In the genomic region with DNA sequence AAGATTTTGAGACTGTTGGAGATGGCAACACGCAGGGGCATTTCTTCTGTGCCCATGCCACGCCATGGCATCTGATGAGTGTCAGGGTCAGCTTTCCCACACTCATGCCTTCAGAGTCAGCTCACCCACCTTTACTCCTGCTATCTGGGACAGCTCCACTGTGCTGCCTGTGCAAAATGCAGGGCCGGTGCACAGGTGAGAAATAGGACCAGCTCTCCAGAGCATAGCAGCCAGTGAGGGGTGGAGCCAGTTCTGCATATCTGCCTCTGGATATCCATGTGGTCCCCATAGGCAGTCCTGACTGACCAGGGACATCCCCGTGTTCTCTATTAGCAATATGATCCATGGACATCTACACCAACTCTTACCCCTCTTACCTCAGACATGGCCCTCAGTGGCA, we compare ENCODE assay signal across 21 mouse cellular contexts.
DNase-seq lines count a peak whose midpoint lies in the region; ATAC-seq and TF ChIP-seq lines count a peak whose summit lies in the region.
"Had no signal": no experiment of that assay in that cellular context is flagged by ENCODE, and none has a peak within 500 bp of the region (broad histone marks: within the 10 kb centered on the region; RNA-seq: fewer than 3 reads in every experiment).

No protein-coding gene starts in this region.

- no peaks in the 10 kb centered on the region for H3K4me1 ChIP-seq in embryonic facial prominence, embryonic 12.5 days
- no peaks in the 10 kb centered on the region for H3K4me1 ChIP-seq in embryonic facial prominence, embryonic 10.5 days
- H3K4me1 ChIP-seq in heart, embryonic 14.5 days (ENCODE audit: control insufficient read depth in 2 of 2, insufficient read depth in 2 of 2, low read length in 2 of 2), result no peaks in the 10 kb centered on the region
- H3K4me1 ChIP-seq in intestine, postnatal 0 days (replicated peaks; ENCODE audit: control insufficient read depth, insufficient read depth, low read length), result no peaks in the 10 kb centered on the region
- H3K4me1 ChIP-seq in intestine, embryonic 16.5 days (ENCODE audit: control insufficient read depth, insufficient read depth, low read length), result no peaks in the 10 kb centered on the region
- no peaks in the 10 kb centered on the region for H3K4me1 ChIP-seq in neural tube, embryonic 15.5 days
- H3K4me1 ChIP-seq: heart, embryonic 13.5 days had no signal

- no peak for TF ChIP-seq CTCF in intestine, postnatal 0 days (IDR thresholded peaks at IDR 0.05; ENCODE audit: low read depth)

- H3K4me2 ChIP-seq in embryonic facial prominence, embryonic 12.5 days (replicated peaks), result no peak overlapping the region
- H3K4me2 ChIP-seq in heart, embryonic 14.5 days (ENCODE audit: low read length), result no peak overlapping the region
- H3K4me2 ChIP-seq in intestine, postnatal 0 days (replicated peaks; ENCODE audit: low read depth), result no peak overlapping the region
- no peak overlapping the region for H3K4me2 ChIP-seq in intestine, embryonic 16.5 days (ENCODE audit: low read depth, low read length)
- H3K4me2 ChIP-seq in neural tube, embryonic 15.5 days, result no peak overlapping the region
- H3K4me2 ChIP-seq: heart, embryonic 13.5 days had no signal

- no peak for DNase-seq in embryonic facial prominence, embryonic 10.5 days (ENCODE audit: low spot score)
- no peak for DNase-seq in heart, postnatal 4 days
- DNase-seq in neural tube, embryonic 10.5 days (ENCODE audit: extremely low spot score, low spot score), result no peak
- DNase-seq: adrenal gland, postnatal 10 days; B cell, adult 2 months; cerebellum, adult 11 months; cerebellum, adult 8-10 months; cerebellum, postnatal 14 days; embryo, embryonic 11 days; forebrain, postnatal 0 days; gastrocnemius, postnatal 14 days; heart, postnatal 10 days; kidney, adult 11 months had no signal

- WGBS in embryonic facial prominence, embryonic 12.5 days, result 88% methylated on average over 4 of the region's 4 CpGs
- WGBS in embryonic facial prominence, embryonic 10.5 days, result 84% methylated on average over 4 of the region's 4 CpGs
- WGBS in heart, embryonic 14.5 days, result 89% methylated on average over 4 of the region's 4 CpGs
- 91% methylated on average over 4 of the region's 4 CpGs for WGBS in intestine, postnatal 0 days
- 88% methylated on average over 4 of the region's 4 CpGs for WGBS in intestine, embryonic 16.5 days
- WGBS in neural tube, embryonic 15.5 days, result 96% methylated on average over 4 of the region's 4 CpGs

- H3K27ac ChIP-seq in embryonic facial prominence, embryonic 12.5 days, result no peak overlapping the region
- no peak overlapping the region for H3K27ac ChIP-seq in embryonic facial prominence, embryonic 10.5 days (replicated peaks)
- no peak overlapping the region for H3K27ac ChIP-seq in heart, embryonic 14.5 days (replicated peaks in 1 of 2; ENCODE audit: control insufficient read depth in 1 of 2, insufficient read depth in 1 of 2, low read depth in 2 of 2, low read length in 2 of 2)
- H3K27ac ChIP-seq in intestine, postnatal 0 days (ENCODE audit: low read depth, low read length), result no peak overlapping the region
- H3K27ac ChIP-seq in intestine, embryonic 16.5 days (ENCODE audit: low read length), result no peak overlapping the region
- H3K27ac ChIP-seq in neural tube, embryonic 15.5 days (replicated peaks), result no peak overlapping the region
- H3K27ac ChIP-seq: heart, embryonic 13.5 days had no signal

- 0 out of 2 replicates have a peak, but pooled peaks have one; percentile 28 for ATAC-seq in embryonic facial prominence, embryonic 12.5 days (ENCODE audit: insufficient number of reproducible peaks, insufficient read depth, low FRiP score, low TSS enrichment)
- peak; percentile 39; the same call in 1 of the 2 replicates for ATAC-seq in heart, embryonic 14.5 days (ENCODE audit: insufficient number of reproducible peaks, insufficient read depth, low FRiP score, low read depth)
- 0 out of 2 replicates have a peak, but pooled peaks have one; percentile 16 for ATAC-seq in intestine, postnatal 0 days
- no peak for ATAC-seq in intestine, embryonic 16.5 days
- 0 out of 2 replicates have a peak, but pooled peaks have one; percentile 14 for ATAC-seq in neural tube, embryonic 15.5 days (ENCODE audit: low FRiP score)
- ATAC-seq: CD4-positive, CD25-positive, alpha-beta regulatory T cell, adult 4 months; forebrain, postnatal 0 days had no signal

- no peak overlapping the region for H3K9ac ChIP-seq in embryonic facial prominence, embryonic 12.5 days
- H3K9ac ChIP-seq in heart, embryonic 14.5 days (ENCODE audit: low read length), result no peak overlapping the region
- no peak overlapping the region for H3K9ac ChIP-seq in intestine, postnatal 0 days (ENCODE audit: low read depth, low read length)
- no peak overlapping the region for H3K9ac ChIP-seq in intestine, embryonic 16.5 days (ENCODE audit: low read depth, low read length)
- H3K9ac ChIP-seq in neural tube, embryonic 15.5 days (replicated peaks), result no peak overlapping the region
- H3K9ac ChIP-seq: forebrain, postnatal 0 days; heart, embryonic 13.5 days had no signal

- no peaks in the 10 kb centered on the region for H3K36me3 ChIP-seq in embryonic facial prominence, embryonic 12.5 days
- no peaks in the 10 kb centered on the region for H3K36me3 ChIP-seq in embryonic facial prominence, embryonic 10.5 days (replicated peaks)
- H3K36me3 ChIP-seq in heart, embryonic 14.5 days (ENCODE audit: control insufficient read depth, insufficient read depth, low read length), result no peaks in the 10 kb centered on the region
- H3K36me3 ChIP-seq in intestine, postnatal 0 days (ENCODE audit: control insufficient read depth, insufficient read depth), result no peaks in the 10 kb centered on the region
- no peaks in the 10 kb centered on the region for H3K36me3 ChIP-seq in intestine, embryonic 16.5 days (ENCODE audit: control insufficient read depth, insufficient read depth, low read length)
- H3K36me3 ChIP-seq in neural tube, embryonic 15.5 days, result no peaks in the 10 kb centered on the region
- H3K36me3 ChIP-seq: G1E; heart, embryonic 13.5 days had no signal

- no peaks in the 10 kb centered on the region for H3K9me3 ChIP-seq in embryonic facial prominence, embryonic 12.5 days
- H3K9me3 ChIP-seq in embryonic facial prominence, embryonic 10.5 days, result no peaks in the 10 kb centered on the region
- H3K9me3 ChIP-seq in heart, embryonic 14.5 days (ENCODE audit: control insufficient read depth, low read length), result no peaks in the 10 kb centered on the region
- no peaks in the 10 kb centered on the region for H3K9me3 ChIP-seq in intestine, postnatal 0 days (ENCODE audit: control insufficient read depth)
- H3K9me3 ChIP-seq in intestine, embryonic 16.5 days (ENCODE audit: control insufficient read depth, low read length), result no peaks in the 10 kb centered on the region
- H3K9me3 ChIP-seq in neural tube, embryonic 15.5 days (replicated peaks), result no peaks in the 10 kb centered on the region
- H3K9me3 ChIP-seq: heart, embryonic 13.5 days had no signal

- no peak overlapping the region for H3K4me3 ChIP-seq in embryonic facial prominence, embryonic 12.5 days
- H3K4me3 ChIP-seq in embryonic facial prominence, embryonic 10.5 days, result no peak overlapping the region
- H3K4me3 ChIP-seq in heart, embryonic 14.5 days (ENCODE audit: control insufficient read depth in 1 of 2, insufficient read depth in 1 of 2, low read depth in 1 of 2, low read length in 2 of 2), result no peak overlapping the region
- no peak overlapping the region for H3K4me3 ChIP-seq in intestine, postnatal 0 days (ENCODE audit: low read depth, low read length)
- no peak overlapping the region for H3K4me3 ChIP-seq in intestine, embryonic 16.5 days (ENCODE audit: low read length)
- no peak overlapping the region for H3K4me3 ChIP-seq in neural tube, embryonic 15.5 days (replicated peaks)
- H3K4me3 ChIP-seq: heart, embryonic 13.5 days had no signal

- H3K27me3 ChIP-seq in embryonic facial prominence, embryonic 12.5 days, result no peaks in the 10 kb centered on the region
- H3K27me3 ChIP-seq in embryonic facial prominence, embryonic 10.5 days (replicated peaks; ENCODE audit: low read depth, poor library complexity, severe bottlenecking), result no peaks in the 10 kb centered on the region
- H3K27me3 ChIP-seq in heart, embryonic 14.5 days (ENCODE audit: control insufficient read depth, insufficient read depth, low read length), result no peaks in the 10 kb centered on the region
- H3K27me3 ChIP-seq in intestine, postnatal 0 days (replicated peaks; ENCODE audit: control insufficient read depth, insufficient read depth, low read length), result no peaks in the 10 kb centered on the region
- H3K27me3 ChIP-seq in intestine, embryonic 16.5 days (replicated peaks; ENCODE audit: control insufficient read depth, insufficient read depth, low read length), result no peaks in the 10 kb centered on the region
- H3K27me3 ChIP-seq in neural tube, embryonic 15.5 days (replicated peaks), result no peaks in the 10 kb centered on the region
- H3K27me3 ChIP-seq: heart, embryonic 13.5 days had no signal
